Mouse (Mus musculus): ENCODE measurements at regions not wholly inside any gene's neighbourhood (a gene's known extent, or its start where the extent isn't known, plus 50 kb on each side); places are given as distances from the start of the nearest gene placed in this dataset.

GRCm38 (mm10) chr3:104586342-104587175 lies 51.9 kb upstream of the Slc16a1 start:
- DNase-seq (ENCODE audit: extremely low read depth, low read depth), result no peak

- peak; percentile 71 for DNase-seq (ENCODE audit: extremely low read depth, low read depth)
Measured at GRCm38 (mm10) chr3:104585303-104585702, 53.2 kb upstream of the Slc16a1 start.

- no peak for DNase-seq (ENCODE audit: extremely low read depth, low read depth)
Measured at GRCm38 (mm10) chr3:104583236-104583635, 55.2 kb upstream of the Slc16a1 start.

- DNase-seq (ENCODE audit: extremely low read depth, low read depth), result no peak
Measured at GRCm38 (mm10) chr3:104582521-104582920, 55.9 kb upstream of the Slc16a1 start.

- DNase-seq (ENCODE audit: extremely low read depth, low read depth), result no peak
Measured at GRCm38 (mm10) chr3:104579186-104579585, 59.3 kb upstream of the Slc16a1 start.

- DNase-seq (ENCODE audit: extremely low read depth, low read depth), result no peak
Measured at GRCm38 (mm10) chr3:104578374-104578773, 60.1 kb upstream of the Slc16a1 start.

GRCm38 (mm10) chr3:104577228-104577927 lies 61.1 kb upstream of the Slc16a1 start:
- DNase-seq (ENCODE audit: extremely low read depth, low read depth), result no peak

GRCm38 (mm10) chr3:104573277-104573940 lies 61.7 kb upstream of the Lrig2 start:
- no peak for DNase-seq (ENCODE audit: extremely low read depth, low read depth)

GRCm38 (mm10) chr3:104571935-104572631 lies 60.4 kb upstream of the Lrig2 start:
- DNase-seq (ENCODE audit: extremely low read depth, low read depth), result no peak

- DNase-seq (ENCODE audit: extremely low read depth, low read depth), result no peak
Measured at GRCm38 (mm10) chr3:104565423-104566230, 53.9 kb upstream of the Lrig2 start.

- no peak for DNase-seq (ENCODE audit: extremely low read depth, low read depth)
Measured at GRCm38 (mm10) chr3:104564857-104565256, 53.1 kb upstream of the Lrig2 start.

- no peak for DNase-seq (ENCODE audit: extremely low read depth, low read depth)
Measured at GRCm38 (mm10) chr3:104561567-104561966, 49.8 kb upstream of the Lrig2 start.
